Mouse (Mus musculus) C2C12 (cell line): Measurements from ENCODE around the gene Hist2h2aa2.

Experiments used
- CTCF ChIP-seq: IDR thresholded peaks from one replicate; pipeline ENCODE4 v1.5.1; 2011; ENCODE audit not compliant: control insufficient read depth, insufficient read depth, insufficient read length
- FOSL1 ChIP-seq: IDR thresholded peaks from one replicate; pipeline ENCODE4 v1.8.0; 2011; ENCODE audit warnings: mild to moderate bottlenecking, low read length; ENCODE audit not compliant: poor library complexity, insufficient read depth, severe bottlenecking
- MAX ChIP-seq: IDR thresholded peaks from one replicate; pipeline ENCODE4 v1.6.1; 2011; ENCODE audit warnings: mild to moderate bottlenecking, control low read depth
- MYOG ChIP-seq: IDR thresholded peaks from one replicate; pipeline ENCODE4 v1.6.1; 2011; ENCODE audit not compliant: control insufficient read depth, insufficient read length; ENCODE audit errors: extremely low read depth

- TF ChIP-seq CTCF (no peak), MYOG (no peak), FOSL1 (no peak), MAX (no peak)
These were observed 33.8 kb upstream of the Hist2h2aa2 start for GRCm38 (mm10) chr3:96273591-96274465.
